Mouse (Mus musculus): ENCODE data around the gene Tbc1d10c. TPM values are rescaled to one million over a fixed set of nuclear protein-coding genes. Genes with fewer than 3 reads are reported as not detected.

Gene Tbc1d10c
- total and polyA plus RNA-seq, 3 experiments, result 43.5 to 58.5 (median 46.3) TPM

DNA sequence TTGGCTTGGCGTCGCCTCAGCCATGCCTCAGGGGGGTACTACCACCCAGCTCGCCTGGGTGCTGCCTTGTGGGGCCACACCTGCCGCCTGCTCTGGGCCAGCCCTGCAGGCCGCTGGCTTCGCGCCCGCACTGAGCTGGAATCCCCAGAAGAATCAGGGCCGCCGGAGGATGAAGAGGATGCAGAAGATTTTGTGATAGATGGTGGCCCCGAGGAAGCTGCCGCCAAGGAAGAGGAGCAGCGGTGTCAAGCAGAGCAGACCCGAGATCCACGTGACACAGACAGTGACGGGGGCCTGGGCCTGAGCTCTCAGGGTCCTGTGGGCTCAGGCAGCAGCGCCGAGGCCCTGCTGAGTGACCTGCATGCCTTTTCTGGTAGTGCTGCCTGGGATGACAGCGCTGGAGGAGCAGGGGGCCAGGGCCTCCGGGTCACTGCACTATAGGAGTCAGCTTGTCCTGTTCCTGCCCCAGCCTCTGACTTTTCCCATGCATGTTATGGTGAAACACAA is 35.0 kb downstream of the Tbc1d10c start:
- Histone ChIP-seq H3K9me3 (replicated peaks; ENCODE audit: low read length) (no peaks in the 10 kb centered on the region), H3K9ac (ENCODE audit: insufficient read depth, low read depth) (peak overlapping the region; percentile 96), H3K4me1 (ENCODE audit: control insufficient read depth in 1 of 2, insufficient read depth in 2 of 2) (peaks cover 22 to 59% of the 10 kb centered on the region in 2 experiments), H3K36me3 (replicated peaks in 1 of 2; ENCODE audit: control insufficient read depth in 1 of 2, insufficient read depth in 1 of 2, low read length in 1 of 2) (peaks cover 66 to 83% of the 10 kb centered on the region in 2 experiments), H3K27me3 (replicated peaks) (no peaks in the 10 kb centered on the region), H3K4me2 (ENCODE audit: insufficient read depth, low read depth, poor library complexity, severe bottlenecking) (peak overlapping the region; percentile 52), H3K27ac (ENCODE audit: insufficient read depth, low read depth) (peak overlapping the region; percentile 90), H3K79me2 (replicated peaks; ENCODE audit: control insufficient read depth, extremely low read depth, insufficient read depth, poor library complexity, severe bottlenecking) (peaks cover 19% of the 10 kb centered on the region), H3K4me3 (replicated peaks in 1 of 3; ENCODE audit: low read depth in 2 of 3, low read length in 2 of 3, poor library complexity in 1 of 3) (peak overlapping the region; percentile 72 to 82 (median 73))
- dilution Hi-C loops (cut with MboI; ENCODE audit: extremely low pct_ligation_motif_present, extremely low pct_unique_long_range_greater_than_20kb, low sequenced_read_pairs), result no loop called here
- in situ Hi-C loops (cut with MboI; ENCODE audit: low pct_ligation_motif_present, low pct_unique_long_range_greater_than_20kb, low sequenced_read_pairs), result no loop called here
- TF ChIP-seq NRF1 (IDR thresholded peaks at IDR 0.05; ENCODE audit: low read depth, low read length) (0 out of 2 replicates have a peak, but pooled peaks have one; percentile 9), SIN3A (IDR thresholded peaks at IDR 0.05; ENCODE audit: low read length) (no peak), KAT2A (IDR thresholded peaks at IDR 0.05; ENCODE audit: insufficient replicate concordance, low read length) (no peak), RCOR1 (conservative IDR thresholded peaks at IDR 0.05; ENCODE audit: low read depth, low read length) (no peak), USF2 (conservative IDR thresholded peaks at IDR 0.05; ENCODE audit: low read depth, low read length) (no peak), JUND (conservative IDR thresholded peaks at IDR 0.05; ENCODE audit: low read depth, low read length) (no peak), TCF12 (IDR thresholded peaks at IDR 0.05; ENCODE audit: low read depth, low read length) (peak; percentile 30; the same call in 1 of the 2 replicates), MAX (IDR thresholded peaks at IDR 0.05; ENCODE audit: low read length) (peak; percentile 43; the same call in 1 of the 2 replicates), POLR2AphosphoS2 (IDR thresholded peaks at IDR 0.05; ENCODE audit: low read depth, low read length) (no peak; the same call in 1 of the 2 replicates), SMC3 (IDR thresholded peaks at IDR 0.05; ENCODE audit: low read depth, low read length) (no peak), HCFC1 (IDR thresholded peaks at IDR 0.05; ENCODE audit: low read depth, low read length) (no peak), BHLHE40 (IDR thresholded peaks at IDR 0.05; ENCODE audit: low read depth, low read length) (peak; percentile 34; the same call in 1 of the 2 replicates), MAZ (IDR thresholded peaks at IDR 0.05; ENCODE audit: low read depth, low read length) (0 out of 2 replicates have a peak, but pooled peaks have one; percentile 30), USF1 (IDR thresholded peaks at IDR 0.05; ENCODE audit: low read depth, low read length) (peak; percentile 30; the same call in 1 of the 2 replicates), CHD2 (IDR thresholded peaks at IDR 0.05; ENCODE audit: low read length) (no peak), ZNF384 (IDR thresholded peaks at IDR 0.05; ENCODE audit: low read depth, low read length) (no peak), POLR2A (IDR thresholded peaks at IDR 0.05; ENCODE audit: low read depth, low read length) (no peak), ZMIZ1 (IDR thresholded peaks at IDR 0.05; ENCODE audit: low read depth, low read length) (peak; percentile 20; the same call in 1 of the 2 replicates), EP300 (IDR thresholded peaks at IDR 0.05; ENCODE audit: low read length) (no peak), RAD21 (IDR thresholded peaks at IDR 0.05; ENCODE audit: low read depth, low read length) (no peak), MYC (IDR thresholded peaks at IDR 0.05; ENCODE audit: low read depth, low read length) (no peak), TBP (conservative IDR thresholded peaks at IDR 0.05; ENCODE audit: low read depth, low read length) (no peak), MEF2A (IDR thresholded peaks at IDR 0.05; ENCODE audit: borderline replicate concordance, low read depth, low read length) (no peak), MXI1 (IDR thresholded peaks at IDR 0.05; ENCODE audit: low read depth, low read length) (peak; percentile 24; the same call in 1 of the 2 replicates), CHD1 (IDR thresholded peaks at IDR 0.05; ENCODE audit: low read depth, low read length) (no peak), IRF4 (IDR thresholded peaks at IDR 0.05; ENCODE audit: low read depth, low read length) (no peak), ELF1 (IDR thresholded peaks at IDR 0.05; ENCODE audit: low read depth, low read length) (0 out of 2 replicates have a peak, but pooled peaks have one; percentile 18), NELFE (IDR thresholded peaks at IDR 0.05; ENCODE audit: low read depth, low read length) (no peak), E2F4 (IDR thresholded peaks at IDR 0.05; ENCODE audit: insufficient replicate concordance, low read depth, low read length) (no peak), CTCF (conservative IDR thresholded peaks at IDR 0.05 in 1 of 2, IDR thresholded peaks at IDR 0.05 in 1 of 2; ENCODE audit: low read depth in 2 of 2, low read length in 2 of 2) (no peak), ETS1 (conservative IDR thresholded peaks at IDR 0.05; ENCODE audit: low read depth, low read length) (no peak), ZKSCAN1 (IDR thresholded peaks at IDR 0.05; ENCODE audit: borderline replicate concordance, low read depth, low read length) (no peak), MAFK (IDR thresholded peaks at IDR 0.05; ENCODE audit: insufficient replicate concordance, low read length) (no peak), GABPA (IDR thresholded peaks at IDR 0.05; ENCODE audit: insufficient replicate concordance, low read depth, low read length) (no peak), JUN (IDR thresholded peaks at IDR 0.05; ENCODE audit: insufficient read depth, low read depth, low read length) (no peak), PAX5 (IDR thresholded peaks at IDR 0.05; ENCODE audit: low read length) (no peak), UBTF (IDR thresholded peaks at IDR 0.05; ENCODE audit: low read depth, low read length) (peak; percentile 74; the same call in 1 of the 2 replicates), ZC3H11A (IDR thresholded peaks at IDR 0.05; ENCODE audit: low read depth, low read length) (no peak)
- DNase-seq (ENCODE audit: extremely low read depth), result no peak
